Mouse (Mus musculus): Measurements from ENCODE around the gene Ciart. TPM values are rescaled to one million over a fixed set of nuclear protein-coding genes. Genes with fewer than 3 reads are reported as not detected.
"Not testable (repeated sequence)": the region's sequence is repeated elsewhere in the genome, so short reads cannot be mapped to it uniquely, and the experiment has no call there.

Ciart gene
- total RNA-seq (2021): 1 to 10 TPM; 6.5 to 8.9 TPM
- long read RNA-seq, partial matches to known transcripts: 1 of 4 reads
- long read RNA-seq, other reads (novel, unspliced or antisense): 2 of 4 reads

DNA sequence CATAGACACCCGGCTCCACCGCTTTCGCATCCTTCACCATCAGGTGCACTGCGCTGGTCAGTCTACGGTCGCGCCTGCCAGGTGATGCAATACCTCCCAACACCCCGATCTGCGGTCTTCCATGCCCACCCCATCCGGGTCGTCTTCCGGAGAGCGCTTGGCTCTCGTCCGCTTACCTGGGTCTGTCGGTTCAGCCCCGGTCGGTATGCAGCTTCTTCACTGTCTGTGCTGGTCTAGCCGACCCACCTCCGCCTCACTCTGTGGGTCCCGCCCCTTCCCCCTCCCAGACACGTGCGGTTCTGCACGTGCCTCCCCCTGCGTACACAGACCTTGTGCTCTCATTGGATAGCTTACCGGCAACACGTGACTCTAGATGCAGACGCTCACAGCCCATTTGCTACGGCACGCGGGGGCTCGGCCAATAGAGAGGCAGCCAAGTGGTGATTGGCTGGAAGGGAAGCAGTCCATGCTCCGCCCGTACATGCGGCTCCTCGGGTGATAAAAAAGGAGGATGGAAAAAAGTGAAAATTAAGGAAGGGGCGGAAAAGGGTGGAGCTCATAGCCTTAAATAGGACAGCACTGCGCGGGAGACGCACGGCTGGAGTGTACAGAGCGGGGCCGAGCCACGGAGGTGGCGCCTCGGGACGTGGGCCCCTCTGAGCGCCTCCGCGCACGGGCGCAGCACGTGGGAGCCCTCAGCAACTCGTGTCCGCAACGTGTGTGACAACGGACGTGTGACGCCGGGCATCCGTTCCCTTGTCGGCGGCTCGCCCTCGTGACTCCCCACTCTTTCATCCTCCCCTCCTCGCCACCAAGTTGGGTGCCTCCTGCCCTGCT lies at the start of gene Ciart:
TSS of gene Ciart (minus strand) at position 273 of the 837 bp plus-strand sequence.
- DNase-seq (ENCODE audit: low spot score in 2 of 2): peak; percentile 93

GRCm38 (mm10) chr3:95931471-95931870 lies 49.4 kb upstream of the Ciart start:
- no peak for DNase-seq (ENCODE audit: low spot score in 2 of 2)

- DNase-seq (ENCODE audit: low spot score in 2 of 2): no peak
Observed at GRCm38 (mm10) chr3:95930471-95930789, 48.4 kb upstream of the Ciart start.

- DNase-seq (ENCODE audit: low spot score in 2 of 2): peak; percentile 38 to 49
Observed at GRCm38 (mm10) chr3:95929581-95930470, 47.8 kb upstream of the Ciart start.

DNA sequence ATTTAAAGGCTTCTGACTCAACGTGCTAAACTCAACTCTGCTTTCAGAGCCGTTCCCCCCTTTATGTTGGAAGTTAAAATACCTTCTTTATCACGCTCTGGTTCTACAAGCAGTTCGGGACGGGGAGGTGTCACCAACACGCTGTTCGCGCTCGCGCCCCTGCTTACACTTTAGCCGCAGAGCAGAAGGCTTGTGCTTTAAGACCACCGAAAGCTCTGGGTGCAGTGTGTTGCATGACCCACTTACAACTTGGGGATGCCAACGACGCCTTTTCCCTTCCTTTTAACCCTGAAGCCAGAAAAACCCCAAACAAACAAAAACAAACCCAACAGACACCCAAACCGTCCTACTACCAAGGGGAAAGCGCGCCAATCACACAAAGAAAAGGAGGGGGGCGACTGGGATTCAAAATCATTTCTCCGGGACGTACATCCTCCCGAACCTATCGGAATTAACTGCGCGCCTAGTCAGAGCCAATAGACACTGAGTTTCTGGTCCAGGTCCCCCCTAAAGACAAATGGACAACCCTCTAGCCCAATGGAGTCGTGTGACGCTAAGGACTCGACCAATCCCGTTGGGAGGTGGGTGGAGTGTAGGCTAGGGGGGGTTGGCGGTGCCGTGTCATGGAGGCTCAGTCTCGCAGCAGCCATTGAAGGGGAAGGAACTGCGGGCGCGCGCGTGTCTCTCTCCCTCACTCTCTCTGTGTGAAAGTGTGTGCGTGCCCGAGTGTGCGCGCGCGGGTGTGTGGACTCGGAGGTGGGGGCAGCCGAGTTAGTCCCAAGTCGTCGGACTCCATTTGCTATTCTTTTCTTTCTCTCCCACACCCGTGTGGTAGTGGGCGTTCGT lies 46.8 kb upstream of the Ciart start, which contains the start of gene Anp32e:
TSS of gene Anp32e (plus strand) at position 589 of the 846 bp plus-strand sequence.
- peak; percentile 97 for DNase-seq (ENCODE audit: low spot score in 2 of 2)

GRCm38 (mm10) chr3:95928261-95928657 lies 46.2 kb upstream of the Ciart start:
- DNase-seq (ENCODE audit: low spot score in 2 of 2): no peak

DNA sequence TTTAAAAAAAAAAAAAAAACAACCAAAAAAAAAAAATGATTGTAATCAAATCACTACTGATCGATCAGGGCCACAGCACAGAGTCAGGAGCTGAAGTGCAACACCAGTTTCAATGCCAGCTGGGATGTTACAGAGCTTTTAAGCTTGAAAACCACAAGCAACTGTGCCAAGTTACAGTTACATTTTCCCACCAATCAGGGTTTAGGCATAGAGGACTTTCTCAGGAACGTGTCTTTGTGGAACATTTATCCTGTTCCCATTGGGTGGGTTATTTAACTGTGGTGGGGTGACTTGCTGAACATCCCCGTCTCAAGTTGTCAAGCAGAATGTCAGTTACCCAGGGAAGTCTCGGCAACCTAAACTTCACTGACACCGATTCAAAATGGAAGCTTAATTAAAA lies 43.0 kb upstream of the Ciart start:
- DNase-seq (ENCODE audit: low spot score in 2 of 2): no peak

- no peak for DNase-seq (ENCODE audit: low spot score in 2 of 2)
Observed at GRCm38 (mm10) chr3:95924185-95924584, 42.1 kb upstream of the Ciart start.

GRCm38 (mm10) chr3:95923429-95923828 lies 41.4 kb upstream of the Ciart start:
- DNase-seq (ENCODE audit: low spot score in 2 of 2): not testable (repeated sequence)

GRCm38 (mm10) chr3:95920532-95920931 lies 38.5 kb upstream of the Ciart start:
- not testable (repeated sequence) for DNase-seq (ENCODE audit: low spot score in 2 of 2)

DNA sequence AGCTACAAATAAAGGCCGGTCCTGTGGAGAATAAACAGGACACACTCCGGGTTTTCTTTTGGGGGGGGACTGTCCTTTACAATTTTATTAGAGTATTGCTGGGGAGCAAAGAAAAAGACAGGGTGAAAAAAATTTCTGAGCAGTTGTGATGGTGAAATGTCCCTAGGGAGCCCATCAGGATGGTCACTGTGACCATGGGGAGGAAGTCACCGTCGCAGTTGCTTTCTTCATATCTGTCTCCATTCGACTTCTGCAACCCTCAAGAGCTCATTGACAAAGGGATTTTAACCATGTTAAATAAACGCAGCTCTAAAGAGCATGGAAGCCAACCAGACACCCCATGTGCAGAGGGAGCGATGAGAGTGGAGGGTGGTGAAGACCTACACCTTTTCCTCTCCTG lies 34.7 kb upstream of the Ciart start:
- DNase-seq (ENCODE audit: low spot score in 2 of 2): no peak

DNA sequence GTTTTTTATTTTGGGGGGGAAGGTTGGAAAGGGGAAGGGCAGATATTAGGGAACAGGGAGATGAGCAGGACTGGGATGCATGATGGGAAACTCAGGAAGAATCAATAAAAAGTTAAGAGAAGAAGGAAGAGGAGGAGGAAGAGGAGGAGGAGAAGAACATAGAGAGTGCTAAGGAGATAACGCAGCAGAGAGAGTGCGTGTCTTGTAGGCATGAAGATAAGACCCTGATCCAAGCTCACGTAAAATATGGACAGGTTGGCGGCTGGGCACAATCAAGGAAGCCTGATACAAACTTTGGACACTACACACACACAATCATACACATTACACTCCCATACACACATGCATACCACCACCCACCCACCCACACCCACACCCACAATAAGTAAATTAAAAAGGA lies 32.7 kb upstream of the Ciart start:
- no peak for DNase-seq (ENCODE audit: low spot score in 2 of 2)

- DNase-seq (ENCODE audit: low spot score in 2 of 2): no peak
Observed at GRCm38 (mm10) chr3:95907613-95908012, 25.6 kb upstream of the Ciart start.

- peak; percentile 47 to 58 for DNase-seq (ENCODE audit: low spot score in 2 of 2)
Observed at GRCm38 (mm10) chr3:95906860-95907259, 24.8 kb upstream of the Ciart start.

- DNase-seq (ENCODE audit: low spot score in 2 of 2): peak; percentile 32 to 64
Observed at GRCm38 (mm10) chr3:95905940-95906492, 24.0 kb upstream of the Ciart start.

- DNase-seq (ENCODE audit: low spot score in 2 of 2): peak; percentile 15 to 36
Observed at GRCm38 (mm10) chr3:95905146-95905939, 23.3 kb upstream of the Ciart start.

DNA sequence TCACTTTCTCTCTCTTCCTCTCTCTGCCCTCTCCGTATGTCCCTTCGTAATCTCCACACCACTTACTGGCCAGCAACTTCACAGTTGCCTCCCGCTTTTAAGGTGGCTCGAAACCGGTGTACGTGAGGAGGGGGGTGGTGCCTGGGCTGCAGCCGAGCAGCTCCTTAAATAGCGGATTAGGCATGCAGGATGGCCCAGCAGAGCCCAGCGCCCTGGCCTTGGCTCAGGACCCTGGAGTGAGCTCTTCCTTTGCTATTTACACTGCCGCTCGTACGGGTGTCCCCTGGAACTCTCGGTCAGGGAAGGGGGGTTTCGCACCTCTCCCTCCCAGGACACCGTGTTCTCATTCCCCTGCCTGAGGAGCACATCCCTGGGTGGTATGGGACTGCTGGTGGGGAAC lies 22.5 kb upstream of the Ciart start, which contains the start of gene Car14:
TSS of gene Car14 (minus strand) at position 124 of the 400 bp plus-strand sequence.
- no peak for DNase-seq (ENCODE audit: low spot score in 2 of 2)

DNA sequence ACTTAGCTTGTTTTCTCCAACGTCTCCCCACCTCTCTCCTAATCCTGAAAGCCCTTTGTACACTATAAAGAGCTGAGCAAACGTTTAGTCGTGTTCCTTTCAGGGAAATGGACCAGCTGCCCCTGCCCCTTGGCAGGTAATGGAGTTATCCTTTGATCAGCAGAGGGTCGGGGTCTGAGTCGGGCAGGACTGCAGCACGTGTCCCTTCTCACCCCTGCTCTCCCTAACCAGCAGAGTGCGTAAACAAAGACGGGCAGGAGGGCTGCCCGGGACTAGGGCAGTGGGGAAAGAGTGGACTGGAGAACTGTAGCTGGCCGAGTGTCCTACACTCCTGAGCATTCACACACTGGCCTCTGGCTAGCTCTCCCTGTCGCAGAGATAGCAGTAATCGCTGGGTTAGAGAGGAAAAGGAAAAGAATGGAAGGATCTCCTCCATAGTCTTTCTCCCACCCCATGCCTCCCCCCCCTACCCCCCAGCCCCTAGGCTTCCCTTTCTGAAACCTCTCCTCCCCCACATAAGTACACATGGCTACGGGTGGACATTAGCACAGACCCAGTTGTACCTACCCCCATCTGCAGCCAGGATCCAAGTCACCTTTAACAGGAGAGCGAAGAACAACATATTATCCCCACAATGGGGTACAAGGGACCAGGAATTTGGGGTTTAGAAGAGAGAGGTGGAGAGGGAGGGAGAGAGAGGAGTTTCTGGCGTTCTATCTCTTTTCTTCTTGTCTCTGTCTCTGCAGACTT lies 21.9 kb upstream of the Ciart start:
- DNase-seq (ENCODE audit: low spot score in 2 of 2): no peak

DNA sequence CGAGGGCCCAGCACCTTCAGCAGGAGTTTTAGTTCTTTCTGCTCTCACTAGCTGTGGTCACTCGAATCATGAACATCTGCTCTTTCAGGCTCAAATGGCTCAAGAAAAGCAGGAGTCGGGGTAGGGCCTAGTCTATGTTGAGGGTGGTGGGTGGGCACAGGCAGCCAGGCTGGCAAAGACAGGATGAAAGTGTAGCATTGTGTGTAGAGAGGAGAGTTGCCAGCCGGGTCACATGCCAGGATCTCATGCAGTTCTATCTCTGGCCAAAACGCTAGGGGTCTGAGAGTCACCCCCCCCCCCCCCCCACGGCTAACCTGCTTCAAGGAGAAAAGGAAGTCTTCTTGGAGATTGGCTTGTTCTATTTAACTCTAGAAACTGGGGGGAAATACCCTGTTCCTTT lies 20.6 kb upstream of the Ciart start:
- DNase-seq (ENCODE audit: low spot score in 2 of 2): no peak

Measured in layer of hippocampus, postnatal 10 days (tissue).